Mouse (Mus musculus) kidney, adult 11 months (tissue): ENCODE measurements around the gene Ggt7.
"Not testable (repeated sequence)": the region's sequence is repeated elsewhere in the genome, so short reads cannot be mapped to it uniquely, and the experiment has no call there.

Experiments used
- DNase-seq: peaks from one replicate; pipeline ENCODE4 v3.0.0; 2022

Ggt7 gene

GRCm38 (mm10) chr2:155517455-155518423, at the start of gene Ggt7, which contains the start of gene Acss2:
TSS of gene Ggt7 (minus strand) at chr2:155518237.
TSS of gene Acss2 (plus strand) at chr2:155517948.
- DNase-seq: peak; percentile 99

DNA sequence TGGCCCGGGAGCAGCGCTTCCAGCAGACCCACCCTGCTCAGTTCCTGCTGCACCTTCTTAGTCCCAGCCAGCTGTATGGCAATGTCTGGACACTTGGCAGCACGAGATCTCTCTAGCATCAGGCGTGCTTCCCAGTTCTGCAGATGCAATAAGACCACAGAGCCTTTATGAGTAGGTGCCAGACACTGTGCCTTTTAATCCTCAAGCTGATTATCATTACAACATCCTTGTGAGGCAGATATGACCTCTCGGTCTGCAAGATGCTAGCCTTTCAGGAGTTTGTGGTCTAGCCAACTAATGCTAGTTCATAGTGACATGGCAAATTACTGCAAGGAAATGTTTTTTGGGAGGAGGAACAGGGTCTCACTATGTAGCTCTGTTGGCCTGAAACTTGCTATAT, 49.7 kb upstream of the Ggt7 start:
- no peak for DNase-seq

GRCm38 (mm10) chr2:155562934-155563333, 44.9 kb upstream of the Ggt7 start:
- no peak for DNase-seq

DNA sequence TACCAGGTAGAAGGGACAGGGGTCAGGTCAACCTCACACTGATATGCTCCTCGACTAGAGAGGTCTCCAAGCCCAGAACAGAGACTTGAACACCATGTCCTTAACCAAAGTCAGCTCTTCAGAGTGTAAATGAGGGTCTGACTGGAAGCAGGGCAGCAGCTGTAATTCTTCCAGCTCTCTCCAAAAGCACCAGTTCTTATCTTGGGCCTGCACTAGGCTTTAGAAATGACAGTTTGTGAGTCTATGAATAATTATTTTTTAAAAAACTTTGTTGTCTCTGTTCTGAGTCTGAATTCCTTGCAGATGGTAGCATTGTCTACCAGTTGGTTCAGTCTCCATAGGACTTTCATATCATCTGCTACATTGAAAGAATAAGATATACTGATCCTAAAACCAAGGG, 44.2 kb upstream of the Ggt7 start:
- no peak for DNase-seq

DNA sequence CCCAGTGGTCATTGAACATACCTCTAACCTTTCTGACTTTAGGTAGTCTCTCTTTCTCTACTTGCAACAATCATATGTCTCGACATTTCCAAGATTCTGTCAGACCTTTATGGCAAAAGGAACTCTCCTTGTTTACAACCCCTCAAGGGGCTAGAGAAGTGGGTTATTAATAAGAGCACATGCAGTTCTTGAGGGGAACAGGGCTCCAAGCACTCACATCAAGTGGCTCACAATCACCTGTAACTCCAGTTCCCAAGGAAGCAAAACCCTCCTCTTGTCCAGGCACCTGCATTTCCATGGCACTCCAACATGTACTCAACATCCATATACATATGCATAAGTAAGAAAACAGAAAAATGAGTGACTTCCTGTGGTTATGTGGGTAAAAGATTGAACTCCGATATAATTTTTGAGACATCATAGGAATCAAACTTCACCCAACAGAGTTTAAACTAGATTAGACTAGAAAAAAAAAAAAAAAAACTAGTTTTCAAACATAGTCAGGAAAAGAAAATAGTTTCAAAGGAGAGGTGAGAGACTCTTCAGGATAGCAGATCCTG, 36.5 kb upstream of the Ggt7 start:
- DNase-seq: no peak

DNA sequence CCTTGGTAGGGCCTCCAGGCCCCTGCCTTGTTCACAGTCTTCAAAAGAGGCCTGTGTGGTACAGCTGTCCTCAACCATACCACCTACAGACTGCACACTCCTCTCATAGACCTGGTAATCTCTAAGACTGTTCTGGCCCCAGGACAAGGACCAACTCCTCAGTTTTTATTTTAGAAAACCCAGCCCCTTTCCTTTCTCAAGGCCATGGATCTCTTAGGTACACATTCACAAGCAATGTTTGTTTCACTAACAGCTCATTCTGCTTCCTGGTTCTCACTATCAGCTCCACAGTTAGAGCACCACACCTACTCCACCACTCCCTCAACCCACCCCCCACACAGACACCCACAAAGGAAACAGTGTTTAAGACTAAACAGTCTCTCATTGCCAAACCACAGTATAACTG, 34.9 kb upstream of the Ggt7 start:
- no peak for DNase-seq

GRCm38 (mm10) chr2:155552336-155552735, 34.3 kb upstream of the Ggt7 start:
- no peak for DNase-seq

DNA sequence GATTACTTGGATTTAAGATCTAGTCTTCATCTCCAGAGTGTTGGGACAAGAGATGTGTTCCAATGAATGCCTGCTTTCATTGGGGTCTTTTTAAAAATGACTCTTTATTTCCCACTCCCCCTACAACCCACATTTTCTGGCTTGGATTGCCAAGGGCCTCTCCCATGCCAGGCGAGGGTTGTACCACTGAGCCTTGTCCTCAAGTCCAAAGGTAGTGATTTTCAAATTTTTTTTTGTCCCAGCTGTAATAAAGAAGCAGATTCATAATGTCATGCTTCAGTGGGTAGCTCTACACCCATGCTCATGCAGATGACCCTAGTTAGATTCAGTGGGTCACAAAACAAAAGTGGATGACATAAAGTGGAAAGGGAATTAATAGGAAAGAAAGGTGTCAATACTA, 28.9 kb upstream of the Ggt7 start:
- DNase-seq: no peak

GRCm38 (mm10) chr2:155540822-155541458, 22.9 kb upstream of the Ggt7 start:
- peak; percentile 37 for DNase-seq

- no peak for DNase-seq
Observed at GRCm38 (mm10) chr2:155539696-155540095, 21.7 kb upstream of the Ggt7 start.

GRCm38 (mm10) chr2:155538463-155539057, 20.5 kb upstream of the Ggt7 start:
- not testable (repeated sequence) for DNase-seq

DNA sequence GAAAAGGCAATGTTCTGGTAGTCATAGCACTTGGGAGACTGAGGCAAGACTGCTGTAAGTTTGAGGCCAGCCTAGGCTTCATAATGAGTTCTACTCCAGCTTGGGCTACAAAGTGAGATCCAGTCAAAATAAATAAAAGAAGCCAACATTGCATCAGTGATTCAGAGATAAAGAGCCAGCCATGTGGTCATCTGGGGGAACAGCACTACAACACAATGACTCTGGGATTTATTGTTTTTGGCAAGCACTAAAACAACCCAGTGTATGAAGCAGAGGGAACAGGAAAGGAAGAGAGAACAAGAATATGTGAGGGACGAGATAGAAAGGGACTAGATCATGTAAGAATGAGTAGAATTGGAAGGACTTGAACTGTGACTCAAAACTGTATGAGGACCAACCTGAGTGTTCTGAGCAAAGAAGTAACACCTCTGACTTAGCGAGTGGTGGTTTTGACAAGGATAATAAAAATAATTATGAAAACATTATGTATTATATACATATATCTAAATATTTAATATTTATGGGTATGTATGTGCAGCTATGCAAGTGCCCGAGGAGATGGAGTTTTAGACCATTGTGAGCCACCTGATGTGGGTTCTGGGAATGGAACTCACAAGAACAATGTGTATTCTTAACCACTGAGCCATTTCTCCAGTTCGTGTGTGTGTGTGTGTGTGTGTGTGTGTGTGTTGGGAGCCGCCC, 19.9 kb upstream of the Ggt7 start:
- DNase-seq: no peak

DNA sequence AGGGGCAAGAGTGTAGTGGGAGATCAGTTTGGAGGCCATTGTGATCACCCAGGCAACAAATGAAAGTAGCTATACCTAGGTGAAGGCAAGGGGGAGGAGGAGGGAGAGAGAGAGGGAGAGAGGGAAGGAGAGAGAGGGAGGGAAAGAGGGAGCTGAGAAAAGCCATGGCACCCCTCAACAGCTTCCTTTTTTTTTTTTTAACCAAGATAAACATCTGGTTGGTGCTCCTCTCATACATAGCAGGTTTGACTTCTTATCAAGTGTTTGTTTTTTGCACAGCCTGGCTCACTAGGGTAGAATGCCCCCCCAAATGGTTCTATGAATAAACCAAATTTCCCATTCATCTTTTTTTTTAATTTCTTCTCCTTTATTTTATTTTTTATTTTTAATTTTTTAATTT, 18.3 kb upstream of the Ggt7 start:
- DNase-seq: no peak

DNA sequence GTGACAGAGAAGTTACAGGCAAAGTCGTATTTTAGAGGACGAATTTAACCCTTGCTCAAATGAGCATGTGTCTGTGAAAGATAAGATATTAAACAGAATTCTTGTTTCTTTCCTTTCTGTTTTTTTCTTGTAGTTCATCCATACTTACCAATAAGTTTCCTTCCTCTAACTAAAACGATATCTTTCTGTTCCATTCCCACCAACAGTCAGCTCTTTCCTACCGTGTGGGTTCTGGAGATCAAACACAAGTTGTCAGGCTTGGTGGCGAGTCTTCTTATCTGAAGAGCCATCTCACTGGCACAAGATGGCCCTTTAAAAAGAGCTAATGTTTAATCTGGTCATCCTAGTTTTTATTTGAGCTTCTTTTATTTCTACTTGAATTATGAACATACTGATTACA, 9.3 kb upstream of the Ggt7 start:
- DNase-seq: no peak

DNA sequence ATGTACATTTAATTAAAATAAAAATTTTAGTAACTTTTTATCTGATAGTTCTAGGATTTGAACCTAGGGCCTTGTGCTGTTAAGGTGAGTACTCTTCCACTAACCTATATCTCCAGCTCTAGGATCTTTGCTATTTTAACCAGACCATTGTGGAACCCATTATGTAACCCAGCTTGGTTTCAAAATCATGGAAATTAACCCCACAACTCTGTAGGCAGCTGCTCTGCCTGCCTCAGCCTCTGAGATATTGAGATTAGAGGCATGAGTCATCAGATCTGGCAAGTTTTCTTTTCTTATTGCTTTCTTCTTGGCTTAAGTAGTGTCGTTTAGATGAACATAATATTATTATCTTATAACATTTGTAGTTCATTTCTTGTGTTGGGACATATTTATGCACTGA, 6.3 kb upstream of the Ggt7 start:
- no peak for DNase-seq

DNA sequence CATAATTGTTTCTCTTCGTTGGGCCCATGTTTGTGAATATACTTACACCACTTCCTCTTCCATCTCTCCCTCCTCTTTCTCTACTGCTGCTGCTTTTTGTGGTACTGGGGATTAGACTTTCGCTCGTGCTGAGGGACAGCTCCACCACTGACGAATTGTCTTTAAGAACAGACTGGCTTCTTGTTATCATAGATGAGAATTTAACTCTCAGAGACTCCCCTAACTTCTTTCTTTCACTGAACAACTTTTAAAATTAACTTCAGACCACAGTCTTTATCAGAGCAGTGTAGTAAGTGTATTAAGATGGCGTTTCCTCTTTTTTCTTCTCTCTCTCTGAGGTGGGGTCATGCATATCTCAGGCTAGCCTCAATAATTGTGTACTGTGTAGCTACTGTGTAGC, 5.7 kb upstream of the Ggt7 start:
- no peak for DNase-seq

DNA sequence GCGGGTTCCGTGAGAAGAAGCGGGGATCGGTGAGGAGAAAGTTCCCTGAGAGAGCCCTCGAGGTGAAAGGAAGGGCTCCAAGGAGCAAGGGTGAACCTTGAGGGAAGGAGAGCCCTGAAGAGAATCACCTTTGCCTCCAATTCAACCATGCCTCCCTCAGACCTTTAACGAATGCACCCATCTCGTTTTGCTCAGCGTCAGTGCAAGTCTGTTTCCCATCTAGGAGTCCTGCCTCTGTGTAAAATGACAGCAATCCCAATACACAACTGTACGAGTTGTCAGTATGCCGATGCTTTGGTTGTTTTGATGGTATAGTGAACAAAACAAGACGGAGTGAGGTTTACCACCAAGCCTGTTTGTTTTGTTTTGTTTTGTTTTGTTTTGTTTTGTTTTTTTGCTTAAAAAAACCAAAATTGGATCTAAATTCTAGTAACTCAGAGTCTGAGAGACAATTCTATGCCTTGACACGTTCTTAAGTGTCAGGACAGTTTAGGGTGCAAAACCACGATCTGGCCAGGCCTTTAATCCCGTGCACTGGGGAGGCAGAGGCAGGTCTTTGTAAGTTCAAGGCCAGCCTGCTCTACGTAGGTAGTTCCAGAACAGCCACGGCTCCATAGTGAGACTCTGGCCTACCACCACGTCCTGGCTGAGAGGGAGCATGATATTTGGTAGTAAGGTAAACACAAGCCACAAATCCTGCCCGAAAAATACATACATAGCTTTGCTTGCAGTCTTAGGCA, 664 bp upstream of the Ggt7 start:
- no peak for DNase-seq

DNA sequence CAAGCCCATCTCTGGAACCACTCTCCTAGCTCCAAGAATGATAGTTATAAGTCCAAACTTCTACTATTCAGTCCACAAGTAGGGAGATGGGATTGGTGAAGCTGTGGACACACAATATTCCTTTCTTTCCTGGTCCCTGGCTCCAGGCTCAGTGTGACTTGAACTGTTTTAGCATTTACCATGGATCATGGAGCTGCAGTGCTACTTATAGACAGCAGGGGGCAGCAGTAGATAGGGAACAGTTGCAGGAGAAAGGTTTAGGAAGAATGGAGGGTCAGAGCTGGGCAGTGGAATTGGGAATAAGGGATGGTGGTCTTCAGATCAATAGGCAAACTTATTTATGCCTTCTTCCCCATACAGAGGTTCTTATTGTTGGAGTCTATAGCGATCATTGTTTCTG, 2.1 kb downstream of the Ggt7 start:
- peak; percentile 51 for DNase-seq

GRCm38 (mm10) chr2:155514666-155515065, 3.4 kb downstream of the Ggt7 start:
- DNase-seq: peak; percentile 55

DNA sequence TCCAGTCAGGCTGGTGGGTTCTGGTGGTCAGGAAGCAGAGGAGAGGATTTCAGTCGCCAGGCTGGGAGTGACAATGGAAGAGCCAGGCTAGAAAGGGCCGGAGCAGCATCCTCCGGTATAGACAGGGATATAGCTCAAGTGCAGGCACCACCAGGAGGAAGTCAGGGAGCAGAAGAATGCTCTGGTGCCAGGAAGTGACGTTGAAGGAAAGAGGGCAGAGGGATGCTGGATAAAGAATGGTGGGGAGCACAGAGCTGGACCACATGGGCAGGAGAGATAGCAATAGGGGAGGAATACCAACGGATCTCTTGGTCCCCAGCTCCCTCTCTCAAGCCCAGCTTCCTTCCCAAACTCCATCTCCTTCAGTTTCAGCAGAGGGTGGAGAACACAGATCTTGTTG, 4.5 kb downstream of the Ggt7 start:
- DNase-seq: no peak

- peak; percentile 49 for DNase-seq
Observed at GRCm38 (mm10) chr2:155512479-155512878, 5.6 kb downstream of the Ggt7 start.
